Mouse (Mus musculus) testis, adult 2 months (tissue): ENCODE results near the gene Tmem222.

Experiments
- CTCF ChIP-seq: fragments of 200-500 bp; IDR thresholded peaks from 2 replicates; pipeline ENCODE4 v1.5.1; 2012; ENCODE audit warnings: low read depth, mild to moderate bottlenecking, inconsistent platforms, low read length, moderate library complexity; ENCODE audit not compliant: control insufficient read depth, insufficient read depth, insufficient replicate concordance
- POLR2A ChIP-seq: fragments of 200-500 bp; IDR thresholded peaks from 2 replicates; pipeline ENCODE4 v1.6.1; 2012; ENCODE audit warnings: low read depth, mild to moderate bottlenecking, inconsistent platforms, low read length, moderate library complexity; ENCODE audit not compliant: control insufficient read depth

- no peak for TF ChIP-seq POLR2A
- TF ChIP-seq CTCF = no peak
Measured at GRCm38 (mm10) chr4:133270929-133271328, 6.7 kb downstream of the Tmem222 start.
